Mouse (Mus musculus): Measurements from ENCODE around the gene Ccnt1.

The Ccnt1 gene

GRCm38 (mm10) chr15:98506253-98506957, 64.3 kb downstream of the Ccnt1 start:
- no peak for DNase-seq

- peak; percentile 28 for DNase-seq
These were observed 66.2 kb downstream of the Ccnt1 start for GRCm38 (mm10) chr15:98504514-98504913.

GRCm38 (mm10) chr15:98503317-98503716, 67.4 kb downstream of the Ccnt1 start:
- DNase-seq = no peak

GRCm38 (mm10) chr15:98497631-98498030, 73.1 kb downstream of the Ccnt1 start:
- DNase-seq = no peak

- DNase-seq = no peak
These were observed 78.6 kb downstream of the Ccnt1 start, which contains the start of gene Olfr279 for GRCm38 (mm10) chr15:98492102-98492501. TSS of gene Olfr279 (plus strand) at chr15:98492402.

- no peak for DNase-seq
These were observed 79.4 kb downstream of the Ccnt1 start for GRCm38 (mm10) chr15:98491332-98491731.
